Mouse (Mus musculus): ENCODE measurements around the gene Ndufb10. TPM values are rescaled to one million over a fixed set of nuclear protein-coding genes. Genes with fewer than 3 reads are reported as not detected.
"Not testable (repeated sequence)": the region's sequence is repeated elsewhere in the genome, so short reads cannot be mapped to it uniquely, and the experiment has no call there.

Gene Ndufb10
- total RNA-seq, 2 experiments from 2014 or later: 236 to 308 TPM

DNA sequence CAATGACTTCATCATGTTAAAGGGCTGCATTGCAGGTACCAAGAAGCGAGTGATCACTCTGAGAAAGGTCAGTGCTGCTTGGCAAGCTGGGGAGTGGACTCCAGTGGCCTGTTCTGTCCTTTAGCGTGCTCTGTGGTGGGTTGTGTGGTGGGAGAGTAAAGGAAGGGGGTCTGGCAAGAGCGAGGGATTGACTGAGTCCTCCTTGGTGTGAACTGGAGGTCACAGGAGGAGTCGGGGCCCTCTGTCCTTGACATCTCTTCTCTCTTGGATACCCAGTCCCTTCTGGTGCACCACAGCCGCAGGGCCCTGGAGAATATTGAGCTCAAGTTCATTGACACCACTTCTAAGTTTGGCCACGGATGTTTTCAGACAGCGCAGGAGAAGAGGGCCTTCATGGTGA is 11.2 kb upstream of the Ndufb10 start:
- no peak for ATAC-seq (replicated peaks; ENCODE audit: poor library complexity)

DNA sequence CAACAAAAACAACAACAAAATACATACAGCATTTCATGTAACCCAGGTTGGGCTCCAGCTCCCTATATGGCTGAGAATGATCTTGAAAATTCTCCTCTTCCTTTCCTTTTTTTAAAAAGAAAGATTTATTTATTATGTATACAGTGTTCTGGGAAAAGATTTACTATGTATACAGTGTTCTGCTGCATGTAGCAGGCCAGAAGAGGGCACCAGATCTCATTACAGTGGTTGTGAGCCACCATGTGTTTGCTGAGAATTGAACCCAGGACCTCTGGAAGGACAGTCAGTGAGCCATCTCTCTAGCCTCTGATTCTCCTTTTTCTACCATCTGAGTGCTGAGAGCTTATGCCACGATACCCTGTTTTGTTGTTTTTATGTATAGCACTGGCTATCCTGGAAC is 10.2 kb upstream of the Ndufb10 start:
- ATAC-seq (replicated peaks; ENCODE audit: poor library complexity): no peak

DNA sequence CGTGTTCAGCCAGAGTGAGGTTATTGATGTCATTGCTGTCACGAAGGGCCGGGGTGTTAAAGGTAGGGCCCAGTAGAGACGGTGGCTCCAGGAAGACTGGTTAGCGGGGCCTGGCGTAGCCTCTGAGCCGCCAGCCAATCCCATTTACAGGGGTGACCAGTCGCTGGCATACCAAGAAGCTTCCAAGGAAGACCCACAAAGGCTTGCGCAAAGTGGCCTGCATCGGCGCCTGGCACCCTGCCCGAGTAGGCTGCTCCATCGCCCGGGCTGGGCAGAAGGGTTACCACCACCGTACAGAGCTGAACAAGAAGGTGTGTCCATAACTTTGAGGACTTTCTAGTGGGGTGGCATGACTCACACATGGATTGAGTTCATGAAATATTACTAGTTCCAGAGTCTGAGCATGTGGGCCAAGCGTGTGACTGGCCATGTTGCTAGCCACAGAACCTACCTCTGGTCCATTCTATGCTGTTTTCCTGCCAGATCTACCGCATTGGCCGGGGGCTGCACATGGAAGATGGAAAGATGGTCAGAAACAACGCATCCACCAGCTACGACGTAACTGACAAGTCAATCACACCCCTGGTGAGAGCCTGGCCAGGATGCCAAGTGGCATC is 9.3 kb upstream of the Ndufb10 start:
- ATAC-seq (replicated peaks; ENCODE audit: poor library complexity): no peak

DNA sequence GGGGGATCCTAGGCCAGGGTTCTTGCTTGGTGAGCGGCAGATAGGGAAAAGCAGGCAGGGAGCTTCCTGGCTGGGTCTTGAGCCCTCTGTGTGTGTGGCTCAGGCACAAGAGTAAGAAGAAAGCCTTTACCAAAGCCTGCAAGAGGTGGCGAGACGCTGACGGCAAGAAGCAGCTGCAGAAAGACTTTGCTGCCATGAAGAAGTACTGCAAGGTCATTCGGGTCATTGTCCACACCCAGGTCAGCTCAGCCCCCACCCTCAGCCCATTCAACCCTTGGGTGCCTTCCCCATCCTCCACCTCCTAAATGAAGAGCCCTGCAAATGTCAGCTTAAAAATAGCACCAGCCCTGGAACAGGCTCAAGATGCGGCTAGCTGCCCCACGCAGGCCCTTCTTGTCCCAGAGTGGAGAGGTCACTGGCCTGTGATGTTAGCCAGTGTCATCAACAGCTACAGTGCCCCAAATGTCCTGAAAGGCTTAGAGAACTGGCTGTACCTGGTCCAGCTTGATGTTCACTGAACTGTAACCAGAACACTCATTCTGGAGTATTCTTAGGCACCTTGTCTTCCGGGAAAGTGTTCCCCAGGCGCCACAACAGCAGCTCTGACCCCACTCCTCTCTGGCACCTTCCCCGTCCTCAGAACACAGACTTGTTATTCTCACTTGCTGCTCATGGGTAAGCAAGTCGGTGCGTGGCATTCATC is 8.1 kb upstream of the Ndufb10 start:
- ATAC-seq (replicated peaks; ENCODE audit: poor library complexity): no peak

DNA sequence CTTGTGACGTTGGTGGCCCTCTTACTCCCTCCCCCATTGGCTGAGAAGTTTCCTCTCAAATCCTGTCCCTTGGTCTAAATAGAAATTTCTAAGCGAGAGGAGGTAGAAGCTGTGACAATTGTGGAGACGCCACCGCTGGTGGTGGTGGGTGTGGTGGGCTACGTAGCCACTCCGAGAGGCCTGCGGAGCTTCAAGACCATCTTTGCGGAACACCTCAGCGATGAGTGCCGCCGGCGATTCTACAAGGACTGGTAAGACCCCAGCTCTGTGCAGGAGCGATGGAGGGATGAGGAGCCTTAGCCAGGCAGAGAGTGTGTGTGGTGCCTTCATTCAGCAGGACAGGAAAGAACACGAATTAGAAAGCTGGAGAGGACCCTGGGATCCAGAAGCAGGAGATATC is 6.5 kb upstream of the Ndufb10 start:
- no peak for ATAC-seq (replicated peaks; ENCODE audit: poor library complexity)

DNA sequence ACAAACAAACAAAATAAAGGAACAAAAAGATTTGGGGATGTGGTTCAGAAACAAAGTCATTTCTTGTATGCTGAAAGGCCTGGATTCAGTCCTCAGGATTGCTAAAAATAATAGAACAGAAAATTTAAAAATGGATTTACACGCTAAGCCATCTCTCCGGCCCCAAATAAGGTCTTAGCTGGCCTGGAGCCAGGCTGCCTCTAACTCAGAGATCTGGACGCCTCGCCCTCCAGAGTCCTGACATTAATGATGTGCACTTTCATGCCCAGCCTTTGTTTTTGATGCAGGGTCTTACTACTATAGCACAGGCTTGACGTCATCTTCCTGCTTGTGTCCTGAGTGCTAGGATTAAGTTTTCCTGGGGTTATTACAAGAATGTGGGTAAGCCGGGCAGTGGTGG is 4.8 kb upstream of the Ndufb10 start:
- no peak for ATAC-seq (replicated peaks; ENCODE audit: poor library complexity)

DNA sequence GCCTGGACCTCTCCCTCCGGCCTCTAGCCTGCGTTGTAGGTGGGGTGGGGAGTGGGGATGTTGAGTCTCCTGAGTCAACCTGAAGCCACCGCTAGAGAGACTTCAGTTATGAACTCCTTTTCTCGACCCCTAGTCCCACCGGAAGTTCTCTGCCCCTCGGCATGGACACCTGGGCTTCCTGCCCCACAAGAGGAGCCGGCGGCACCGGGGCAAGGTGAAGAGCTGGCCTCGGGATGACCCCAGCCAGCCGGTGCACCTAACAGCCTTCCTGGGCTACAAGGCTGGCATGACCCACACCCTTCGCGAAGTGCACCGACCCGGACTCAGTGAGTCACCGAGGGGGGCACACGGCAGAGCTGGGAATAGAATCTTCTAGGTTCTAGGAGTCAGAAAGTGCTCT is 3.9 kb upstream of the Ndufb10 start:
- ATAC-seq (replicated peaks; ENCODE audit: poor library complexity): no peak

DNA sequence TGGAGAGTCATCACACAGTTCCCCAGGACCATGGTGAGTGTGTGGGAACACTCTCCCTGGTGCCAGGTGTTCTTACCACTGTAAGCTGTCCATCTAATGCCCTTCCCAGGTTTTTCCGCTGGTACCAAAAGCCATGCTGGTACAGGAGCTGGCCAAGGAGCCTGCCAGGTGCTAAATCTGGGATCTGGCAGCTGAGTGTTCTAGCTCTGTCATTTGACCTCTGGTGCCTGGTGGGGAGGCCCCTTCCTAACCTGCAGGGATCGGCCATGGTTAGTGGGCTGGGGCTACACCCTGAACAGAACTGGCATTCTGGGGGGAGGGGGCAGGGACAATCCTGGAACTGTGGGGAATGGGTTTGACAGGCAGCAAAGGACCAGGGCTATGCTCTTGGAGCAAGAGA is 3.3 kb upstream of the Ndufb10 start, which contains the start of gene Rpl3l:
Rpl3l (plus strand) TSS at position 203 of the 400 bp plus-strand sequence.
- ATAC-seq (replicated peaks; ENCODE audit: poor library complexity): no peak

DNA sequence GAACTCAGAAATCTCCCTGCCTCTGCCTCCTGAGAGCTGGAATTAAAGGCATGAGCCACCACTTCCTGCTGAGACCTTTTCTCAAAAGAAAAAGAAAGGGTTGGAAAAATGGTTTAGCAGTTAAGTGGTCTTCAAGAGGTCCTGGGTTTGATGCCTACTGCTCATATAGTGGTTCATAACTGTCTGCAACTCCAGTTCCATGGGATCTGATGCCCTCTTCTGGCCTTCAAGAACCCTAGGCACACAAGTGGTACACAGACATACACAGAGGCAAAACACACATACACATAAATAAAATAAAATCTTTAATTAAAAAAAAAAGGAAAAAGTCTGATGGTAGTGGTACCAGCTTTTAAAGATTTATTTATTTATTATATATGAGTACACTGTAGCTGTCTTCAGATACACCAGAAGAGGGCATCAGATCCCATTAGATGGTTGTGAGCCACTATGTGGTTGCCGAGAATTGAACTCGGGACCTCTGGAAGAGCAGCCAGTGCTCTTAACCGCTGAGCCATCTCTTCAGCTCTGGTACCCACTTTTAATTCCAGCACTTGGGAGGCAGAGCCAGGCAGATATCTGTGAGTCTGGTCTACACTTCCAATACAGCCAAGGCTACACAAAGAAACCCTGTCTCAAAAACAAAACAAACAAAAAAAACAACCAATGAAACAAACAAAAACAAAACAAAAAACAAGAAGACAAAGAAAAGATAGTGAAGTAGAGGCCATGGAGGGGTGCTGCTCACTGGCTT is 1.5 kb upstream of the Ndufb10 start:
- ATAC-seq (replicated peaks; ENCODE audit: poor library complexity): no peak

DNA sequence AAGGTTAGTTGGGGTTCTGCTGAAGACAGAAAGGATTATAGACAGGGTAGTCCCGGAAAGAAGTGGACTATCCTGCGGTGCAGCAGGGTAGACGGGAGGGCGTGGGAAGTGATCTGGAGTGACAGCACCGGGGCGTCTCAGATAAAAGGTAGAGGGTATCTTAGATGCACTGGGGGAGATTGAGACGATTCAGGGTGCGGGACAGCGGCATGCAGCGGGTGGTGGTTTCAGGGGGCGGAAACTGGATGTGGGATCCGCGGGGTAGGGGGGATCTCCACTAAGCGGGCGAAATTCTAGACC is 447 bp downstream of the Ndufb10 start:
- peak; percentile 15 for ATAC-seq (replicated peaks; ENCODE audit: poor library complexity)

DNA sequence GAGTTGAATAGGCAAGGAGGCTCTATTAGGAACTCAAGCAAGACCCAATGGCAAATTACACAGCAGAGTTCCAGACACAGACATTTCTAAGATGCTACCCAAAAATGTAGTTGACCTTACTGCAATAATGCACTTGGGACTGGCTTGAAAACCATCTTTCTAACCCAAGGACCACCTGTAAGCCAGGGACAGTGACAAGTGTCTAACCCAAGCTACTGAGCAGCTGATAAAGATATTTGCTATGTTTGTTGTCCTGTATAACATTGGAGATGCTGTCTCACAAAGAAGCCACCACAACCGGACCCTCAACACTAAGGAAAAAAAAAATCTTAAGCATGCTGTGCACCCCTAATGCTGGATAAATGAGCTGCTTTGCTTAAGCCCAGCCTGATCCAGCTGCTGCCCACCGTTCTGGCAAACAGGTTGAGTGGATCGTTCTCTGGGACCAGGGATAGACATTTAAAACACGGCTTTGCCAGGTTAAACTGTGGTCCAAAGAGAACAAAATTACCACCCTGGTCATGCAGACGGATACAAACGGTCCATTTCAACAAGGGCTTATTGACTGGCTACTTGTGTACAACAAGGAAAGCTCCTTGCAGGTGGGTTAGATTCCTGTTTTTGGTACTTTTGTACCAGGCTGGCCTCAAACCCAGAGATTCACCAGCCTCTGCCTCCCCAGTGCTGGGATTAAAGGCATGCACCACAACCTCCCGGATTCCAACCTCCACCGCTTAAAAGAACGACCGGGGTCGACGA is 977 bp downstream of the Ndufb10 start:
- ATAC-seq (replicated peaks; ENCODE audit: poor library complexity): no peak

DNA sequence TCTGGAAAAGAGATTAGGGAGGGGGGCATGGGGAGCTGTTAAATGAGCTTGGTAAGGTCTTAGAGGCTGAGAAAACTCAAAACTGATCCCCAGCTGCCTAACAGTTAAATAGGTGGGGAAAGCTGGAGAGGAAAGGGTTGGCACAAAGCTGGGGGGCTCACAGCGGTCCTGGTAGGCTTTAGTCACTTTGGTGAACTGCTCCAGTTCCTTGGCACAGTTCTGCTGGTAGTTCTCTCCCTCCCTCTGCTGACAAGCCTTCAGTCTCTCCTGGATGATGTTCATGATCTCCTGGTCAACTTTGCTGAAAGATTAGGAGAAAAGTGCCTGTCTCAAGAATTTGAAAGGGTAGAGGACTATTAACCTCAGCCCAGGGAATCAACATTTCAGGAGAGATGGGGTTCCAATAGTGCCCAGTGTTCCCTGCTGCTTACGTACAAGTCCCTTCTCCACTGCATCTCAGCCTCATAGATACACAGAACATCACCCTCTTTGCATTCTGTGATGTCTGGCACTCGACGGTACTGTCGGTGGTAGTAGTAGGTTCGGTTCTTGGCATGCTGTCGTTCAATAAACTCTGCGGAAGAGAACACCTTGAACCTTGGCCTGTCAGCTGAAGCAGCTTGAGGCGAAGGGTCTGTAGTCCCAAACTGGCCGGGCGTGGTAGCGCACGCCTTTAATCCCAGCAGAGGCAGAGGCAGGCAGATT is 1.9 kb downstream of the Ndufb10 start:
- ATAC-seq (replicated peaks; ENCODE audit: poor library complexity): no peak

DNA sequence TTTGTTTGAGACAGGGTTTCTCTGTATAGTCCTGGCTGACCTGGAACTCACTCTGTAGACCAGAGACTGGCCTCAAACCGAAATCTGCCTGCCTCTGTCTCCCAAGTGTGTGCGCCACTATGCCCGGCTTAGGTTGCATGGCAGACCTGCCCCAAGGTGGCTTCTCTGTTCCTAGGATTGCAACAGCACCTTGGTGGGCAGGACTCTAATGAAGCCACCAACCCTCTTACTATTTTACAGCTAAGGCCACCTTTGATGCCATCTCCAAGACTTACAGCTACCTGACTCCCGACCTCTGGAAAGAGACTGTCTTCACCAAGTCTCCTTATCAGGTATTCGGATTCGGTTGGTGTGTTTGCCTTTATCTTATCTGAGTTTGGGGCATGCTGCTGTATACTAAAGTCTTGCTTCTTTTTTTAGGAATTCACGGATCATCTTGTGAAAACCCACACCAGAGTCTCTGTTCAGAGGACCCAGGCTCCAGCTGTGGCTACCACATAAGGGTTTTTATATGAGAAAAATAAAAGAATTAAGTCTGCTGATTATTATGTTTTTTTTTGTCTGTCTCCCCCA is 2.8 kb downstream of the Ndufb10 start:
- not testable (repeated sequence) for ATAC-seq (replicated peaks; ENCODE audit: poor library complexity)

DNA sequence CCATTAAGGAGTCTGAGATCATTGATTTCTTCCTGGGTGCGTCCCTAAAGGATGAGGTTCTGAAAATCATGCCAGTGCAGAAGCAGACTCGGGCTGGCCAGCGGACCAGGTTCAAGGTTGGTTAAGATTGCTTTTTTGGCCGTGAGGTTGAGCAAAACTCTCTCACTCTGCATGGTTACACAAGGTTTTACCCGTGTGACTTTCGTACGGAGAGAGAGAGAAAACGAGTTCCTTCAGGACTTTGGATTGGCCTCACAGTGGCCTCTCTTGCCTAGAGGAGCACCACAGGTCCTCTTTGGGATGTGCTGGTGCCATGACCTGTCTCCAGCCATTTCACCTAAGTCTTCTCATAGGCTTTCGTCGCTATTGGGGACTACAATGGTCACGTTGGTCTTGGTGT is 3.7 kb downstream of the Ndufb10 start:
- not testable (repeated sequence) for ATAC-seq (replicated peaks; ENCODE audit: poor library complexity)

DNA sequence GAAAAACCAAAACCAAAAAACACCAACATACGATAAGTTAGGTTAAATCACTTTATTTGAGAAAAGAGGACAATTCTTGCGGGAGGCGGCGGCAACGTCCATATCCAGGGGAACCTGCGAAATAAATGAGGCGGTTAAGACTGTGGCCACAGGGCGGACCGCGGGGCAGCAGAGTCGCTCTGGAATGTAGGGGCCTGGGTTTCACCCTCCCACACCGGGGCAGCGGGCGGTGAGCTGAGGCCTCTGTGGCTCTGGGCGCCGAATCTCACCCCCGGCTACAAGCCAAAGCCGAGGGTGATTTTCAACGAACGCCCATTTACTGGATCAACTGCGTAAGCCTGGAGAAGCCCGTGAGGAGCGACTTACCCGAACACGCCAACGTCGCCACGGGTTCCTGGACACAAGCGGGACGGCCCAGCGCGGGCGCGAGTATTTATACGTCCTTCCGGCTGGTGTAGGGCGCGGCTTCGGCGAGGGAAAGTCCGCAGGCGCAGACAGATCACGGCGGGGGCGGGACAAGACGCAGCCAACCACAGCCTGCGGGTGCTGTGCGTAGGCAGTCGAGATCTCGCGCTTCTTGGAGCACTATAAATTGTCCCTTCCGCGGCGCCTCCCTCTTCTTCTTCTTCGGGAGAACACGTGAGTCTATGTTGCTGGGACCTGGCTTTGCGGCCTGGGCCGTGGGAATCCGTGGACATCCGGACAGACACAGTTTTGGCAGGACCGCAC is 4.6 kb downstream of the Ndufb10 start:
- peak; percentile 79 for ATAC-seq (replicated peaks; ENCODE audit: poor library complexity)

DNA sequence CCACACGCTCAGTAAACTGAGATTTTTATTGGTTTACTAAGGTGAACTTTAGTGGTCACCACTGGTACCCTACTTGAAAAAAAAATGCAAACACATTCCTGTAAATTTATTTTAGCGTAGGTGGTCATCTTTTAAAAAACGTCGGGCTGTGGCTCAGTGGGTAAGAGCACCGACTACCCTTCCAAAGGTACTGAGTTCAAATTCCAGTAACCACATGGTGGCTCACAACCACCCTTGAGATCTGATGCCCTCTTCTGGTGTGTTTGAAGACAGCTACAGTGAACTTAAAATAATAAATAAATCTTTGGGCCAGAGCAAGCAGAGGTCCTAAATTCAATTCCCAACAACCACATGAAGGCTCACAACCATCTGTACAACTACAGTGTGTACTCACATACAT is 5.3 kb downstream of the Ndufb10 start:
- ATAC-seq (replicated peaks; ENCODE audit: poor library complexity): not testable (repeated sequence)

DNA sequence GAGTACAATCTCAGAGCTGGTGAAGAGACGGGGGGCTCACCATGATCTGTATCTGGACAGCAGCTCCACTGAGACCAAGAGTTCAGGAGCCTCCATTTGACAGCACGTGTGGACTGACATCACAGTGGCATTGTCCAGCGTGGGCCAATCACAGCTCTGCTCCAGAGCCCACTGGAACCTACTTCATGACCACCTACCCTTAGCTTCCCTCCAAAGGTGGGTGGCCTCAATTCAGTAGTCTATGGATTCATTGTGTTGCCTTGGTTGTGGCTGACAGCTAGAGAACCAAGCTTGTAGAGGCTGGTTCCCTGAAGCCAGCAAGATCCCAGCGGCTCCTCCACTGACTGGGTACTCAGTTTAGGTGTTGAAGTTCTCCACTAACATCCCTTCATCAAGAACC is 6.3 kb downstream of the Ndufb10 start, which contains the start of the genes Rnf151 and Rps2:
Rnf151 (minus strand) TSS at position 121 of the 400 bp plus-strand sequence.
Rps2 (plus strand) TSS at position 174 of the 400 bp plus-strand sequence.
- no peak for ATAC-seq (replicated peaks; ENCODE audit: poor library complexity)

DNA sequence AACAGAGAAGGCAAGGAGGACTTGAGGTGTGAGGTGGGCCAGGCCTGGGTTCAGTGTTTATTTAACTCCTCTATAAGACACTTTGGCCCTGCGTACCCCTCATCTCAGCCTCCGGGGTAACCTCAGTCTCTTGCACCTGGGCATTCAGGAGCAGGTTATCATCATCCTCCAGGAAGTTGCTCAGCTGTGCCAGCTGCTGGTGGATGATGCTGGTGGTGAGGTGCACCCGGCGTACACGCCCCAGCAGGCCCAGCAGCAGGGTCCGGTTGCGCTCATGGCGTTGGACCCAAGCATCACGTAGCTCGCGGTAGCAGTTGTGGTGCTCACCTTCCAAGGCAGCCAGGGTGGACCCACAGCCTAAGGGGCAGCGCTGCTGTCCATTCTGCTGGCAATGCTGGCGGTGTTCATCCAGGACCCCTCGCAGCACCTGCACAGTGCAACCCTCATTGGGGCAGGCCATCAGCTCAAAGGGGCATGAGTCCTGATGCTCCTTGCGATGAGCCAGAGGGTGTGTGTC is 8.1 kb downstream of the Ndufb10 start:
- no peak for ATAC-seq (replicated peaks; ENCODE audit: poor library complexity)

DNA sequence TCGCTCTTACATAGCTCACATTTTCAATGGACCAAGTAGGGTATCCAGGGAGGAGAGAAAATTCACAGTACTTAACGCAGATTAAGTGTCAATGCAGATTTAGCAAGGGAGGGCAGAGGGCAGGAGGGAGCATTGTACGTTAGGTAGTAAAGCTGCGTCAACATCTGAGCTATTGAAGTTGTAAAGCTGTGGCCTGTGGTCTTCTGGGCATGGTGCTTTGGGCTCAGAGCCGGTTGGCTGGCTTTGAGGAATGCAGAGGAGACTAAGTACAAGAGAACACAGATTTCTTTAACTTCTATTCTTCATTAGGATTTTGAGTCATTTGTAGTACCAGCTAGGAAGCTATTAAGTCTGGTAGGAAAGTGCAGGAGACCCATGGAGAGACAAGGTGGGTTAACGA is 8.7 kb downstream of the Ndufb10 start:
- no peak for ATAC-seq (replicated peaks; ENCODE audit: poor library complexity)

Data from megakaryocyte progenitor cell, adult 5-6 weeks (primary cell).